In the genomic region with DNA sequence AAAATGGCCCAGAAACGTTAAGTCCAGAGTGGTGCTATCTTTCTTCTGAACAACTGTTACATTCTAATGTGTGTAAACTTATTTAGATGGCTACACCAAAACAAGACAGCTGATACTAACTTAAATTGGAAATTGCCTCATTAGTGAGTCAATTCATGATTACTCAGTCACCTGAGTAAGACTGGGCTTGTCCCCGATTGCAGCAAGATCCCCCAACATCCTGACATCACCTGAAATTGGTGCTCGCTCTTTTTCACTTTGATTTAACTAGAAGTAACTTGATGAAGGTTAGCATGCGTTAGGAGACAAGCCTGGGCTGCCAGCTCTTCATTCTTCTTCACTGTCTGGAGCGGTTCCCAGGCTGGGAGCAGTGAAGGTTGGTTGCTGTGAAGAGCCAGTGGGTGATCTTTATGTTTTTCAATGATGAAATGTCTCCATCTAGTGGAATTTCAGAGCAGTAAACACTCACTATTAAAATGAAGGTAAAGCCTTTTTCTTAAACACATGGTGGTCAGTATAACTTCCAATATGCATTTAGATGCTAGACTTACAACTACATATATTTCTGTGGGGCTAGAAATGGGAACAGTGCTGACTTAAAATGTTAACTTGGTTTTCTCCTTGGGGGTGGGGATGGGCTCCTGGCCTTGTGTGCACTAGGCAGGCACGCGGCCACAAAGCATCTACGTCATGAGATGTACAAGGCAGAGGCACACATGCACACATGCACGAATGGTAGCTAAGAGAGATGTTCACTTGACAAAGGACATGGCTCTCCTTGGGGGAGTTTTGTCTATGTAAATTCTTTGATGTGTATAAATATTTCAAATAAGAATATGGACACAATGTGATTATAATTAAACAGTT, we compare ENCODE assay signal across 9 mouse cellular contexts.
DNase-seq lines count a peak whose midpoint lies in the region; ATAC-seq and TF ChIP-seq lines count a peak whose summit lies in the region.
"Had no signal": no experiment of that assay in that cellular context is flagged by ENCODE, and none has a peak within 500 bp of the region (broad histone marks: within the 10 kb centered on the region; RNA-seq: fewer than 3 reads in every experiment).

No protein-coding gene starts in this region.

- H3K4me3 ChIP-seq in layer of hippocampus, adult 2 months, result no peak overlapping the region
- no peak overlapping the region for H3K4me3 ChIP-seq in embryonic facial prominence, embryonic 14.5 days (ENCODE audit: low read depth, low read length)
- no peak overlapping the region for H3K4me3 ChIP-seq in hindbrain, embryonic 12.5 days
- H3K4me3 ChIP-seq in left cerebral cortex, adult 2 months, result no peak overlapping the region
- no peak overlapping the region for H3K4me3 ChIP-seq in midbrain, embryonic 14.5 days (replicated peaks; ENCODE audit: low read depth, low read length)
- H3K4me3 ChIP-seq: liver, embryonic 15.5 days had no signal

- intact Hi-C loops in left cerebral cortex, adult 2 months (cut with DNase I), result loop anchor here (1.0 to 5.0 kb wide), 3 partner anchors 148 to 349 kb away; no protein-coding TSS in a partner anchor

- no peaks in the 10 kb centered on the region for H3K9me3 ChIP-seq in embryonic facial prominence, embryonic 14.5 days (ENCODE audit: control insufficient read depth, low read length)
- H3K9me3 ChIP-seq in hindbrain, embryonic 12.5 days (replicated peaks), result no peaks in the 10 kb centered on the region
- H3K9me3 ChIP-seq in midbrain, embryonic 14.5 days (ENCODE audit: control insufficient read depth, low read length), result no peaks in the 10 kb centered on the region
- H3K9me3 ChIP-seq: liver, embryonic 15.5 days had no signal

- H3K9ac ChIP-seq in embryonic facial prominence, embryonic 14.5 days (ENCODE audit: low read depth, low read length), result no peak overlapping the region
- no peak overlapping the region for H3K9ac ChIP-seq in hindbrain, embryonic 12.5 days
- H3K9ac ChIP-seq in midbrain, embryonic 14.5 days (replicated peaks; ENCODE audit: low read length), result no peak overlapping the region; the same call in 1 of the 2 replicates
- H3K9ac ChIP-seq: liver, embryonic 15.5 days had no signal

- peaks cover 36% of the 10 kb centered on the region for H3K4me1 ChIP-seq in embryonic facial prominence, embryonic 14.5 days (ENCODE audit: control insufficient read depth, insufficient read depth, low read length)
- peaks cover 67% of the 10 kb centered on the region for H3K4me1 ChIP-seq in hindbrain, embryonic 12.5 days
- peaks cover 17% of the 10 kb centered on the region for H3K4me1 ChIP-seq in midbrain, embryonic 14.5 days (ENCODE audit: control insufficient read depth, insufficient read depth, low read length)
- H3K4me1 ChIP-seq: liver, embryonic 15.5 days had no signal

- WGBS in embryonic facial prominence, embryonic 14.5 days, result 56% methylated on average over 9 of the region's 9 CpGs
- 57% methylated on average over 9 of the region's 9 CpGs for WGBS in hindbrain, embryonic 12.5 days
- 49% methylated on average over 9 of the region's 9 CpGs for WGBS in midbrain, embryonic 14.5 days

- ATAC-seq in embryonic facial prominence, embryonic 14.5 days (ENCODE audit: low read depth), result peak; percentile 56
- ATAC-seq in hindbrain, embryonic 12.5 days (ENCODE audit: low FRiP score), result peak; percentile 68
- peak; percentile 79 for ATAC-seq in midbrain, embryonic 14.5 days (ENCODE audit: low FRiP score, low TSS enrichment)

- H3K36me3 ChIP-seq in embryonic facial prominence, embryonic 14.5 days (ENCODE audit: control insufficient read depth, insufficient read depth, low read length), result peaks cover 22% of the 10 kb centered on the region
- peaks cover 24% of the 10 kb centered on the region for H3K36me3 ChIP-seq in hindbrain, embryonic 12.5 days
- peaks cover 22% of the 10 kb centered on the region for H3K36me3 ChIP-seq in midbrain, embryonic 14.5 days (ENCODE audit: control insufficient read depth, insufficient read depth, low read length)

- DNase-seq in layer of hippocampus, adult 2 months (ENCODE audit: low spot score in 2 of 2), result peak; percentile 64 to 75
- no peak for DNase-seq in layer of hippocampus, postnatal 25 days (ENCODE audit: extremely low spot score in 1 of 2, low spot score in 1 of 2)
- DNase-seq in adrenal gland, postnatal 25 days, result peak; percentile 68
- peak; percentile 92 for DNase-seq in embryonic facial prominence, embryonic 14.5 days (ENCODE audit: low spot score)
- peak; percentile 59 to 65 for DNase-seq in left cerebral cortex, adult 2 months (ENCODE audit: extremely low spot score in 1 of 2, low spot score in 2 of 2)
- DNase-seq in midbrain, embryonic 14.5 days, result peak; percentile 89
- DNase-seq in testis, postnatal 10 days (ENCODE audit: low spot score), result peak; percentile 71

- H3K27ac ChIP-seq in layer of hippocampus, adult 2 months, result peak overlapping the region; percentile 69
- no peak overlapping the region for H3K27ac ChIP-seq in embryonic facial prominence, embryonic 14.5 days (replicated peaks; ENCODE audit: low read depth, low read length)
- H3K27ac ChIP-seq in hindbrain, embryonic 12.5 days, result peak overlapping the region; percentile 55; the same call in 1 of the 2 replicates
- H3K27ac ChIP-seq in left cerebral cortex, adult 2 months, result no peak overlapping the region
- 0 out of 2 replicates have a peak overlapping the region, but pooled peaks have one; percentile 15 for H3K27ac ChIP-seq in midbrain, embryonic 14.5 days (replicated peaks; ENCODE audit: low read depth, low read length)
- H3K27ac ChIP-seq: liver, embryonic 15.5 days had no signal

- TF ChIP-seq CTCF in layer of hippocampus, adult 2 months (conservative IDR thresholded peaks at IDR 0.05), result peak; percentile 92
- TF ChIP-seq CTCF in left cerebral cortex, adult 2 months (IDR thresholded peaks at IDR 0.05), result peak; percentile 82

- H3K4me2 ChIP-seq in embryonic facial prominence, embryonic 14.5 days (ENCODE audit: low read depth, low read length), result no peak overlapping the region
- no peak overlapping the region for H3K4me2 ChIP-seq in hindbrain, embryonic 12.5 days (replicated peaks)
- H3K4me2 ChIP-seq in midbrain, embryonic 14.5 days (ENCODE audit: low read length), result no peak overlapping the region
- H3K4me2 ChIP-seq: liver, embryonic 15.5 days had no signal

- H3K27me3 ChIP-seq in embryonic facial prominence, embryonic 14.5 days (replicated peaks; ENCODE audit: control insufficient read depth, insufficient read depth, low read length), result no peaks in the 10 kb centered on the region
- H3K27me3 ChIP-seq in hindbrain, embryonic 12.5 days, result no peaks in the 10 kb centered on the region
- H3K27me3 ChIP-seq in midbrain, embryonic 14.5 days (ENCODE audit: control insufficient read depth, insufficient read depth, low read length), result no peaks in the 10 kb centered on the region
- H3K27me3 ChIP-seq: liver, embryonic 15.5 days had no signal

Comparison
In these comparisons a context has a peak if more than half of its experiments do, and no peak if none do; other contexts are left out.
1. DNase-seq: peak in layer of hippocampus, adult 2 months (2 of 2), adrenal gland, postnatal 25 days (single experiment), embryonic facial prominence, embryonic 14.5 days (single experiment), left cerebral cortex, adult 2 months (2 of 2), midbrain, embryonic 14.5 days (single experiment) and testis, postnatal 10 days (single experiment); none in layer of hippocampus, postnatal 25 days (0 of 2).
2. H3K27ac ChIP-seq: peak in layer of hippocampus, adult 2 months (single experiment), hindbrain, embryonic 12.5 days (single experiment) and midbrain, embryonic 14.5 days (single experiment); none in embryonic facial prominence, embryonic 14.5 days (single experiment) and left cerebral cortex, adult 2 months (single experiment).
3. Peak in every context shown above with its lines, with median percentiles within 50 percentile points of each other: ATAC-seq.